ENCODE assay signal across 8 mouse cellular contexts in genomic region chr14:54650621-54651454, GRCm38 (mm10). TPM values are rescaled to one million over a fixed set of nuclear protein-coding genes. Genes with fewer than 3 reads are reported as not detected.
DNase-seq lines count a peak whose midpoint lies in the region; ATAC-seq and TF ChIP-seq lines count a peak whose summit lies in the region.

No protein-coding gene starts in this region.

- peak; percentile 95 for DNase-seq in MEL (ENCODE audit: low read depth, low spot score)
- peak; percentile 77 for DNase-seq in cerebellum, adult 11 months
- peak; percentile 98 for DNase-seq in forebrain, embryonic 14.5 days (ENCODE audit: low spot score)
- peak; percentile 88 to 89 for DNase-seq in layer of hippocampus, adult 2 months (ENCODE audit: low spot score in 2 of 2)
- peak; percentile 99 for DNase-seq in lung, embryonic 14.5 days
- DNase-seq in testis, postnatal 14 days (ENCODE audit: low spot score), result peak; percentile 74

- TF ChIP-seq EP300 in MEL (IDR thresholded peaks at IDR 0.05; ENCODE audit: low read depth in 1 of 2, low read length in 2 of 2), result 0 out of 4 replicates have a peak, but pooled peaks of 1 of the 2 experiments have one; percentile 11

- H3K4me2 ChIP-seq in forebrain, embryonic 14.5 days (ENCODE audit: low read length), result no peak overlapping the region
- no peak overlapping the region for H3K4me2 ChIP-seq in lung, embryonic 14.5 days

- no peaks in the 10 kb centered on the region for H3K27me3 ChIP-seq in MEL (ENCODE audit: control insufficient read depth in 1 of 2, insufficient read depth in 2 of 2, low read length in 2 of 2)
- no peaks in the 10 kb centered on the region for H3K27me3 ChIP-seq in forebrain, embryonic 14.5 days (replicated peaks; ENCODE audit: control insufficient read depth, insufficient read depth, low read length)
- no peaks in the 10 kb centered on the region for H3K27me3 ChIP-seq in lung, embryonic 14.5 days (ENCODE audit: insufficient read depth, low read length)

- peak; percentile 82 to 97 (median 88) for TF ChIP-seq CTCF in MEL (IDR thresholded peaks at IDR 0.05 in 2 of 3, conservative IDR thresholded peaks at IDR 0.05 in 1 of 3; ENCODE audit: control insufficient read depth in 1 of 3, insufficient read depth in 1 of 3, low read depth in 2 of 3, low read length in 3 of 3, poor library complexity in 1 of 3, severe bottlenecking in 1 of 3)
- peak; percentile 96 for TF ChIP-seq CTCF in layer of hippocampus, adult 2 months (conservative IDR thresholded peaks at IDR 0.05)
- peak; percentile 94 for TF ChIP-seq CTCF in lung, embryonic 14.5 days (IDR thresholded peaks at IDR 0.05; ENCODE audit: low read depth)
- peak; percentile 49 for TF ChIP-seq CTCF in olfactory bulb, adult 2 months (IDR thresholded peaks at IDR 0.05; ENCODE audit: insufficient read depth, low read depth, low read length)

- H3K9ac ChIP-seq in MEL (ENCODE audit: control insufficient read depth, low read depth, low read length, poor library complexity, severe bottlenecking), result no peak overlapping the region
- H3K9ac ChIP-seq in forebrain, embryonic 14.5 days (ENCODE audit: low read length), result no peak overlapping the region
- H3K9ac ChIP-seq in lung, embryonic 14.5 days, result no peak overlapping the region

- TF ChIP-seq POLR2A in MEL (IDR thresholded peaks at IDR 0.05; ENCODE audit: control insufficient read depth in 1 of 2, insufficient read depth in 1 of 2, low read depth in 1 of 2, low read length in 2 of 2, poor library complexity in 1 of 2), result 0 out of 4 replicates have a peak, but pooled peaks of 1 of the 2 experiments have one; percentile 22
- TF ChIP-seq POLR2A in olfactory bulb, adult 2 months (IDR thresholded peaks at IDR 0.05; ENCODE audit: insufficient read depth, low read depth, low read length), result no peak

- H3K4me1 ChIP-seq in MEL (ENCODE audit: control insufficient read depth in 1 of 2, insufficient read depth in 2 of 2, low read length in 2 of 2), result peaks cover 4 to 31% of the 10 kb centered on the region in 2 experiments
- peaks cover 23% of the 10 kb centered on the region for H3K4me1 ChIP-seq in forebrain, embryonic 14.5 days (ENCODE audit: control insufficient read depth, insufficient read depth, low read length)
- 0 out of 2 replicates have a peak, but pooled peaks cover 9% of the 10 kb centered on the region for H3K4me1 ChIP-seq in lung, embryonic 14.5 days (ENCODE audit: insufficient read depth)
- peaks cover 22% of the 10 kb centered on the region for H3K4me1 ChIP-seq in olfactory bulb, adult 2 months (ENCODE audit: control insufficient read depth, insufficient read depth, low read length)

- no peaks in the 10 kb centered on the region for H3K9me3 ChIP-seq in MEL (replicated peaks; ENCODE audit: insufficient read depth, low read length)
- no peaks in the 10 kb centered on the region for H3K9me3 ChIP-seq in forebrain, embryonic 14.5 days (replicated peaks; ENCODE audit: control insufficient read depth, low read length)
- H3K9me3 ChIP-seq in lung, embryonic 14.5 days (ENCODE audit: low read depth, low read length), result no peaks in the 10 kb centered on the region

- WGBS in forebrain, embryonic 14.5 days, result 63% methylated on average over 23 of the region's 23 CpGs
- 56% methylated on average over 23 of the region's 23 CpGs for WGBS in lung, embryonic 14.5 days
- WGBS in olfactory bulb, adult 2 months, result 54% methylated on average over 23 of the region's 23 CpGs

- ATAC-seq in forebrain, embryonic 14.5 days, result peak; percentile 61
- ATAC-seq in hematopoietic stem cell, adult 5-6 weeks (replicated peaks in 1 of 2; ENCODE audit: insufficient read depth in 1 of 2, low FRiP score in 2 of 2, low TSS enrichment in 1 of 2, low read depth in 1 of 2, poor library complexity in 2 of 2, severe bottlenecking in 2 of 2), result peak; percentile 74 to 80
- peak; percentile 19 for ATAC-seq in lung, embryonic 14.5 days (ENCODE audit: insufficient read depth)

- no peak overlapping the region for H3K4me3 ChIP-seq in MEL (ENCODE audit: control insufficient read depth in 1 of 2, insufficient read depth in 1 of 2, low read depth in 2 of 2, low read length in 2 of 2)
- H3K4me3 ChIP-seq in forebrain, embryonic 14.5 days (ENCODE audit: low read depth, low read length), result no peak overlapping the region
- H3K4me3 ChIP-seq in layer of hippocampus, adult 2 months, result no peak overlapping the region; the same call in 1 of the 2 replicates
- no peak overlapping the region for H3K4me3 ChIP-seq in lung, embryonic 14.5 days (ENCODE audit: low read depth, low read length)
- no peak overlapping the region for H3K4me3 ChIP-seq in olfactory bulb, adult 2 months (ENCODE audit: insufficient read depth, low read depth, low read length)

- TF ChIP-seq RAD21 in MEL (IDR thresholded peaks at IDR 0.05; ENCODE audit: low read depth, low read length), result peak; percentile 55

- H3K79me2 ChIP-seq in MEL (ENCODE audit: control insufficient read depth, insufficient read depth, low read length, poor library complexity), result peaks cover 24% of the 10 kb centered on the region

- H3K36me3 ChIP-seq in MEL (ENCODE audit: control insufficient read depth in 1 of 2, insufficient read depth in 2 of 2, low read length in 2 of 2), result peaks cover 12 to 37% of the 10 kb centered on the region in 2 experiments
- H3K36me3 ChIP-seq in forebrain, embryonic 14.5 days (ENCODE audit: control insufficient read depth, insufficient read depth, low read length), result peaks cover 66% of the 10 kb centered on the region
- H3K36me3 ChIP-seq in lung, embryonic 14.5 days (ENCODE audit: insufficient read depth), result peaks cover 68% of the 10 kb centered on the region

- H3K27ac ChIP-seq in MEL (ENCODE audit: control insufficient read depth, low read depth, low read length), result no peak overlapping the region
- H3K27ac ChIP-seq in forebrain, embryonic 14.5 days (ENCODE audit: low read depth, low read length), result no peak overlapping the region
- no peak overlapping the region for H3K27ac ChIP-seq in layer of hippocampus, adult 2 months
- no peak overlapping the region for H3K27ac ChIP-seq in lung, embryonic 14.5 days (ENCODE audit: low read depth)
- no peak overlapping the region for H3K27ac ChIP-seq in olfactory bulb, adult 2 months (ENCODE audit: insufficient read depth, low read depth, low read length)

TF ChIP-seq in MEL, 35 proteins besides CTCF, POLR2A, EP300 and RAD21 (continues in another document):
- no peak for TF ChIP-seq MAX (IDR thresholded peaks at IDR 0.05; ENCODE audit: low read length)
- TF ChIP-seq GATA1 (IDR thresholded peaks at IDR 0.05; ENCODE audit: low read depth, low read length), result no peak

RNA-seq across cellular contexts. Expression of gene Cdh24, which starts 9.7 kb away (rescaled TPM):
- total RNA-seq in MEL (2012; rRNA removed), result 0.89 and 0.92 TPM in 2 replicates
- 1 to 10 TPM in 1 of 2 experiments, not detected in 1; 5.8 TPM for polyA plus RNA-seq in MEL (2012; ENCODE audit: insufficient read depth in 1 of 2, insufficient read length in 2 of 2, low read depth in 1 of 2, low replicate concordance in 2 of 2, missing spikeins in 1 of 2)
- polyA plus RNA-seq in forebrain, embryonic 14.5 days (2014; fragmentation: Nextera tagmentation; extraction: Ambion mirVana), result 4.8 and 5.7 TPM in 2 replicates
- 1.4 and 2.3 TPM in 2 replicates for total RNA-seq in hematopoietic stem cell, adult 5-6 weeks (2017)
- 10 to 100 TPM; 22.5 to 27.5 TPM for total RNA-seq in layer of hippocampus, adult 2 months (2021)
- 5.2 and 5.4 TPM in 2 replicates for polyA plus RNA-seq in lung, embryonic 14.5 days (2014; fragmentation: Nextera tagmentation; extraction: Ambion mirVana)
- polyA plus RNA-seq in olfactory bulb, adult 2 months (2012; ENCODE audit: insufficient read depth, insufficient read length, low replicate concordance, missing spikeins), result not detected in 2 replicates

RNA-seq across cellular contexts. Expression of gene Gm17606, which starts 10.1 kb away (rescaled TPM):
- total RNA-seq in MEL (2012; rRNA removed), result not detected in 2 replicates
- polyA plus RNA-seq in MEL (2012; ENCODE audit: insufficient read depth in 1 of 2, insufficient read length in 2 of 2, low read depth in 1 of 2, low replicate concordance in 2 of 2, missing spikeins in 1 of 2), result under 1 TPM in 1 of 2 experiments, not detected in 1; 0.99 TPM
- not detected in 2 replicates for polyA plus RNA-seq in forebrain, embryonic 14.5 days (2014; fragmentation: Nextera tagmentation; extraction: Ambion mirVana)
- not detected in 2 replicates for total RNA-seq in hematopoietic stem cell, adult 5-6 weeks (2017)
- not detected for total RNA-seq in layer of hippocampus, adult 2 months (2021)
- polyA plus RNA-seq in lung, embryonic 14.5 days (2014; fragmentation: Nextera tagmentation; extraction: Ambion mirVana), result not detected in 2 replicates
- polyA plus RNA-seq in olfactory bulb, adult 2 months (2012; ENCODE audit: insufficient read depth, insufficient read length, low replicate concordance, missing spikeins), result not detected in 2 replicates

RNA-seq across cellular contexts. Expression of gene Psmb11, which starts 29.6 kb away (rescaled TPM):
- total RNA-seq in MEL (2012; rRNA removed), result not detected in 2 replicates
- polyA plus RNA-seq in MEL (2012; ENCODE audit: insufficient read depth in 1 of 2, insufficient read length in 2 of 2, low read depth in 1 of 2, low replicate concordance in 2 of 2, missing spikeins in 1 of 2), result under 1 TPM in 1 of 2 experiments, not detected in 1; 0.06 TPM
- polyA plus RNA-seq in forebrain, embryonic 14.5 days (2014; fragmentation: Nextera tagmentation; extraction: Ambion mirVana), result not detected in 2 replicates
- total RNA-seq in hematopoietic stem cell, adult 5-6 weeks (2017), result not detected in 2 replicates
- under 1 TPM; 0.22 to 0.28 TPM for total RNA-seq in layer of hippocampus, adult 2 months (2021)
- polyA plus RNA-seq in lung, embryonic 14.5 days (2014; fragmentation: Nextera tagmentation; extraction: Ambion mirVana), result not detected in 2 replicates
- polyA plus RNA-seq in olfactory bulb, adult 2 months (2012; ENCODE audit: insufficient read depth, insufficient read length, low replicate concordance, missing spikeins), result not detected in 2 replicates

RNA-seq across cellular contexts. Expression of gene Psmb5, which starts 33.0 kb away (rescaled TPM):
- 305 and 327 TPM in 2 replicates for total RNA-seq in MEL (2012; rRNA removed)
- polyA plus RNA-seq in MEL (2012; ENCODE audit: insufficient read depth in 1 of 2, insufficient read length in 2 of 2, low read depth in 1 of 2, low replicate concordance in 2 of 2, missing spikeins in 1 of 2), result 100 to 1,000 TPM; 318 to 546 TPM
- 506 and 542 TPM in 2 replicates for polyA plus RNA-seq in forebrain, embryonic 14.5 days (2014; fragmentation: Nextera tagmentation; extraction: Ambion mirVana)
- total RNA-seq in hematopoietic stem cell, adult 5-6 weeks (2017), result 27.2 and 41.8 TPM in 2 replicates
- total RNA-seq in layer of hippocampus, adult 2 months (2021), result 100 to 1,000 TPM; 199 to 218 TPM
- 374 and 393 TPM in 2 replicates for polyA plus RNA-seq in lung, embryonic 14.5 days (2014; fragmentation: Nextera tagmentation; extraction: Ambion mirVana)
- not detected in 2 replicates for polyA plus RNA-seq in olfactory bulb, adult 2 months (2012; ENCODE audit: insufficient read depth, insufficient read length, low replicate concordance, missing spikeins)

RNA-seq across cellular contexts. Expression of gene 1700123O20Rik, which starts 35.2 kb away (rescaled TPM):
- total RNA-seq in MEL (2012; rRNA removed), result 44.2 and 47.0 TPM in 2 replicates
- 10 to 100 TPM in 1 of 2 experiments, not detected in 1; 72.8 TPM for polyA plus RNA-seq in MEL (2012; ENCODE audit: insufficient read depth in 1 of 2, insufficient read length in 2 of 2, low read depth in 1 of 2, low replicate concordance in 2 of 2, missing spikeins in 1 of 2)
- polyA plus RNA-seq in forebrain, embryonic 14.5 days (2014; fragmentation: Nextera tagmentation; extraction: Ambion mirVana), result 89.3 and 91.5 TPM in 2 replicates
- 34.8 and 47.8 TPM in 2 replicates for total RNA-seq in hematopoietic stem cell, adult 5-6 weeks (2017)
- 10 to 100 TPM; 20.8 to 22.1 TPM for total RNA-seq in layer of hippocampus, adult 2 months (2021)
- 77.4 and 83.2 TPM in 2 replicates for polyA plus RNA-seq in lung, embryonic 14.5 days (2014; fragmentation: Nextera tagmentation; extraction: Ambion mirVana)
- not detected in 2 replicates for polyA plus RNA-seq in olfactory bulb, adult 2 months (2012; ENCODE audit: insufficient read depth, insufficient read length, low replicate concordance, missing spikeins)

Comparison
In these comparisons a context has a peak if more than half of its experiments do, and no peak if none do; other contexts are left out.
1. ATAC-seq: peak in every context shown above with its lines; median percentile 77 in hematopoietic stem cell, adult 5-6 weeks; 61 in forebrain, embryonic 14.5 days; 19 in lung, embryonic 14.5 days.